Mouse (Mus musculus): ENCODE measurements at regions not wholly inside any gene's neighbourhood (a gene's known extent, or its start where the extent isn't known, plus 50 kb on each side); places are given as distances from the start of the nearest gene placed in this dataset.

- TF ChIP-seq RAD21 (IDR thresholded peaks at IDR 0.05; ENCODE audit: low read depth, low read length), result no peak
- TF ChIP-seq EP300 (IDR thresholded peaks at IDR 0.05; ENCODE audit: low read length), result no peak
- TF ChIP-seq E2F4 (IDR thresholded peaks at IDR 0.05; ENCODE audit: insufficient replicate concordance, low read depth, low read length), result no peak
- TF ChIP-seq CTCF (conservative IDR thresholded peaks at IDR 0.05 in 1 of 2, IDR thresholded peaks at IDR 0.05 in 1 of 2; ENCODE audit: low read depth in 2 of 2, low read length in 2 of 2), result no peak
- TF ChIP-seq NELFE (IDR thresholded peaks at IDR 0.05; ENCODE audit: low read depth, low read length), result no peak
Measured at GRCm38 (mm10) chr9:84187531-84187930, 262.6 kb downstream of the Bckdhb start.

All from CH12.LX (cell line).